Mouse (Mus musculus): ENCODE data around the gene Aoc2.

DNA sequence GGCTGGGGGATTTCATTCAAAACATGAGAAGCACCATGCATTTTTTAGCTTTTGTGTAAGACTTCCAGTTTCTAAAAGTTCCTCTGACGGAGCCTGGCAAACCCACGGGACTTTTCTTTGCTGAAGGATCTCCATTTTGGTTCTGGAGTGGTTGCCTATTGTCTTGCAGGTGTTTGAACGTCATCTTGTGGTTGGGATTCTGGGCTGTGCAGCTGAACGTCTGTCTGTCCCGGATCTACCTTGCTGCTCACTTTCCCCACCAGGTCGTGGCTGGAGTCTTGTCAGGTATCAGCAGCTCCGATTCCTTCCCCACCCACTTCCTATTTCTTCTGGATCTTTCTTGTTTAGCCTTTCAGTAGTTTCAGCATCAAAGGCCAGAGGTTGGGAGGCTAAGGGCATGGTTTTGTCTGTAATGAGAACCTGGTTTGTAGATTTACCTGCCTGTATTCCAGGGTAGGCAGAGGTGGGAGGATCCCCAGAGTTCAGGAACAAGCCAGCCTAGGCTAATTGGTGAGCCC is 49.6 kb downstream of the Aoc2 start:
- TF ChIP-seq GATA1 (IDR thresholded peaks at IDR 0.05; ENCODE audit: borderline replicate concordance, low read length): no peak
- TF ChIP-seq FLI1 (IDR thresholded peaks at IDR 0.05; ENCODE audit: low read length): no peak
